Mouse (Mus musculus): ENCODE measurements at regions not wholly inside any gene's neighbourhood (a gene's known extent, or its start where the extent isn't known, plus 50 kb on each side); places are given as distances from the start of the nearest gene placed in this dataset.

DNA sequence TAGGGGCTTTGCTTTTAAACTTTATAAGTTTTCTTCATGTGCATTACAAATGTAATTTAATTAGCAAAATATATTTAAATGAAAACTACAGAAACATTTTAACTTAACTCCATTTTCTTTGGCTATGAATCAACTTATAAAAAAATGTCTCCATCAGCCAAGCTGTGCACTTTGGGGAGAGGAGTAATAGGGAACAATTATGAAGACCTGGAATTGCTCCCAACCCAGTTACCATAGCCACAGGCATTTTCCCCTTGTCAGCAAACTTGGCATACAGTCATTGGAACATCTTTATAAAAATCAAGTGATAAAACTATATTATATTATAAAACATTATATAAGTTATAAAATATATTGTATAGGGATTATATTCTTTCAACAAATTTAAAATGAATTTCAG is 65.0 kb downstream of the Atxn7l3b start:
- no peak for DNase-seq

DNA sequence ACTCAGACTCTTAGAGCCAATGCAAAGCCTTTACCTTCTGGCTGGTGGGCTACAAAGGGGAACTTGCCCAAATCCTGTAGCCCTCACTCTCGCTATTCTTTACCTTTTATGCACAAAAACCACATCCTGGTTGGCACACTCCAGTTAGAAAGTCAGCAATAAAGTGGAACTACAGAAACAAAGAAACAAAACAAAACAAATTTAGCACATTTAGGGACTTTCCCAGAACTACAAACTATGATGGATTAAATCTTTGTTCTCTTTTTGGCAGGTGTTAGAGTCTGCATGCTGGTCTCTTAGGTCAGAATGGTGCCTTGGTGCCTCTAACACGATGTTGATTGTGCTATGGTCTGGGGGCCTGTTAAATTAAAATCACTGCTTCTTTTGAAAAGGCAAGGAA is 65.4 kb downstream of the Atxn7l3b start:
- no peak for DNase-seq

DNA sequence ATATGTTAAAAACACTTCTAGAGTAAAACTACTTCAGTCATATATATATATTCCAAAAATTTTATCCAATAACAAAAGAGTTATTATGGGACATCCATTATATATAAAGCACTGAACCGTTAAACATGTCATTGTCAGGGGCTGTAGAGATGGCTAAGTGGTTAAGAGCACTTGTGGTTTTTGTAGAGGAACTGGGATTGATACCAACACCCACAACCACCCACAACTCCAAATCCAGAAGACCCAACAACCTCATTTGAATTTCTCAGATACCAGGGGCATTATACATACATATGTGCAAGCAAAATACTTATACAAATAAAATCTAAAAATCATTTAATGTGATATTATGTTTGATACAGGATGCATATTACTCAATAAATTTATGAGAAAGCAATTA is 76.8 kb downstream of the Atxn7l3b start:
- no peak for DNase-seq

DNA sequence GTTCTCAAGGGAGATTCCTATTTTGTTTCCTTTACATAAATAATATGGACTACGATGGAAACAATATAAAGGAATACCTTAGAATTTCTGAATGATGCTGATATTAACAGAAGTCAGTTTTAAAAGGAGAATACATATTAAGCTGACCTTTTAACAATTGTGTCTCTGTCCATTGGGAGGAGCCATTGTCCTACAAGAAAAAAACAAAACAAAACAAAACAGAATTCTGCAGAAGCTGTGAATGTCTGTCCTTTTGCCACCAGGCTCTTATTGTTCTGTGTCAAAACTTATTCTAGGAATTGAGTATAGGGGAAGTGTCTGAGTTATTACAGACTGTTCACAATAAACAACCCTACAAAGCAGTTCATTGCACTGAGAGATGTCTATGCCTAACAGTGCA is 82.6 kb downstream of the Atxn7l3b start:
- DNase-seq: no peak

- no peak for DNase-seq
Measured at GRCm38 (mm10) chr10:112837400-112838035, 91.3 kb downstream of the Atxn7l3b start.

- no peak for DNase-seq
Measured at GRCm38 (mm10) chr10:112835970-112836369, 92.8 kb downstream of the Atxn7l3b start.

DNA sequence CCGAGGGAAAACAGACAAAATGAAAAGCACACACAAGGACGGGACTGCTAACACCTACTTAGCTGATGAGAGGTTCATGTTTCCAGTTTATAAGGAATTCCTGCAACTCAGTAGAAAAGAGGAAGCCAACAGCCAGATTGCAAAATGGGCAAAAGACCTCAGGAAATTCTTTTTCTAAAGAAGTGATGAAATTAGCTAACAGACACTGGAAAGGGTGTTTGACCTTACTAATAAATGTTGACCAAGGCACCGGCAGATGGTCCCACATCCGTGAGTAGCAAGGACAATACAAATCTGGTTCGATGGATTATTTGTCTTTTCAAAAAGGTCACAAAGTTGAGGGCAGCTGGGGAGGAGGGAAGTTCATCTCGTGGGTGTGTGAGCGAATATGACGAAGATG is 93.3 kb downstream of the Atxn7l3b start:
- no peak for DNase-seq

DNA sequence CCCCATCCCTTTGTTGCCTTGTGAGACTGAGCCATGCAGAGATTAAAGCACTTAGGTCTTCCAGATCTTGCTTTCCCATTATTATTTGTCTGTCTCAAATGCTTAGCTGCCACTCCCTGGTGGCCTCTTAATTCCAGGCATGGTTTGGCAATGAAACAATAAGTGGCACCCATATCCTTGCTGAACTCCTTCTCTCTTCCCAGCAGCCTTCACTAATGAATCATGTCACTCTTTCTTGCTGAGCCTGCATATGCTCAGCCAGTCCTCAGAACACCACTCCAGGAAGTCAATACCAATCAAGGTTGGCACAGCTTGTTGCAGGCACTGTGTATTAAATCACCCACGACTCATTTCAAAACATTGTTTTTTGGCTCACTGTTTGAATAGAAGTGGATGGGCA is 118.6 kb downstream of the Atxn7l3b start:
- DNase-seq: no peak

- no peak for DNase-seq
Measured at GRCm38 (mm10) chr10:112803557-112803956, 125.2 kb downstream of the Atxn7l3b start.

GRCm38 (mm10) chr10:112801560-112801959 is 127.2 kb downstream of the Atxn7l3b start:
- peak; percentile 44 for DNase-seq

GRCm38 (mm10) chr10:112798603-112799002 is 130.2 kb downstream of the Atxn7l3b start:
- no peak for DNase-seq

DNA sequence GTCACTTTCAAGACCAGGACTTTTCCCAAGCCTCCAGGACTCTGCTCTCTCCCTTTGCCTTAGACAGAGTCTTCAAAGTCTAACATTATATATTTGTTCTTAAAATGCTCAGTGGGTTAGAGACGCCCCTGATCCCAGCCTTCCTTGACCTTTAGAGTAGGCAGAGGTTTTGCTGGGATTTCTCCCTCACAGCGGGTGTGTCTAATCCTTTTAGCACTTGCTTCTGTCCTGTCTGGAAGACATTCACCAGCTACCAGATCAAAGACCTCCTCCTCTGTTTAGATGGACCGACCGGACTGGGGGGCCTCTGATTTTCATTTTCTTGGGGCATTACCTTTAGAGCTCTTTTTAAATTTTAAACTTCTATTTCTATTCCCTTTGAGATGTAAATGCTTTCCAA is 130.7 kb downstream of the Atxn7l3b start:
- no peak for DNase-seq

DNA sequence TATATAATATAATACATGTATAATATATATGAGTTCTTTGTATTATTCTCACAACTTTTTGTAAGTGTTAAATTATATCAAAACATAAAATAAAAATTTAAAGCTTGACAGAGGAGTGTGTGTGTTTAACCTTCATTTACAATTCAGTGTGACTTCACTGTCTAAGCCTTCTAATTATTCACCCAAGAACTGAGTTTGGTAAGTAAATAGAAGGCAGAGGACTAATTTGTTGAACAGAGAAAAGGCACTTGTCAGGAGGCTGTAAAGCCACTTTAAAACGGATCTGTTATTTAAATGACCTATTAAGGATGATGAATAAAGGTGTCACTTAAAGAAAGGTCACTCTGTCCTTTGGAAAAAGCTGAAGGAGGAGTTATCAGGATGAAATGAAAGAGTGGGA is 132.9 kb downstream of the Atxn7l3b start:
- DNase-seq: no peak

DNA sequence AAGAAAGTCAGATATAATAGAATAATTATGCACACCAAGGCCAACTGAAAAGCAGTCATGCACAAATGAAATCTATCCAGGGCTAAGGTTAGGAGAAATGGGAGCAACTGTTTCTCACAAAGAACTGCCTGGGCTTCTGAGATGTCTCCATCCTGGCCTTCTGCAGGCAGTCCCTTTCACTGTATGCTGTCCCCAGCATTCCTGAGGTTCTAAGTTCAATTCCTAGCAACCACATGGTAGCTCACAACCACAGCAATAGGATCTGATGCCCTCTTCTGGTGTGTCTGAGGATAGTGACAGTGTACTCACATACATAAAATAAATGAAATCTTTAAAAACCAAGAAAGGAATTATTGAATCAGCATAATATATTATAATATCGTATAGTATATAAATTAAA is 133.3 kb downstream of the Atxn7l3b start:
- DNase-seq: no peak

- DNase-seq: no peak
Measured at GRCm38 (mm10) chr10:112788236-112788635, 140.6 kb downstream of the Atxn7l3b start.

- DNase-seq: no peak
Measured at GRCm38 (mm10) chr10:112774262-112774661, 154.5 kb downstream of the Atxn7l3b start.

GRCm38 (mm10) chr10:112746683-112747082 is 182.1 kb downstream of the Atxn7l3b start:
- no peak for DNase-seq

DNA sequence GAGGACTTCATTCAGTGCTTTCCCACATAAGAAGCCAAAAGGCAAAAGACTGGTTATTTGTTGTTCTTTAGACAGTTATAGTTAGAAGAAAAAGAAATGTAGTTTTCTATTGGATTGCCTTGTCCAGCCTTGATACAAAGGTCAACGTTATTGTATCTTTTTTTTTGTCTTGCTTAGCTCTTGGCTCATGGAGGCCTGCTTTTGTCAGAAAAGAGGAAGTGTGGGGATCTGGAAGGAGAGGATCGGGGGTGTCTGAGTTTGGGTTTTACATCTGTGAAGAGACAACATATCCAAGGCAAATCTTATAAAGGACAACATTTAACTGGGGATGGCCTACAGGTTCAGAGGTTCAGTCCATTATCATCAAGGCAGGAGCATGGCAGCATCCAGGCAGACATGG is 185.3 kb downstream of the Atxn7l3b start:
- no peak for DNase-seq

GRCm38 (mm10) chr10:112742123-112742522 is 186.7 kb downstream of the Atxn7l3b start:
- DNase-seq: no peak

Data from lung, postnatal 14 days (tissue).